Mouse (Mus musculus): ENCODE data around the gene Plekhh3. TPM values are rescaled to one million over a fixed set of nuclear protein-coding genes. Genes with fewer than 3 reads are reported as not detected.

The Plekhh3 gene
- polyA plus RNA-seq, 1 experiment from 2014 or later, result 9.2 TPM

DNA sequence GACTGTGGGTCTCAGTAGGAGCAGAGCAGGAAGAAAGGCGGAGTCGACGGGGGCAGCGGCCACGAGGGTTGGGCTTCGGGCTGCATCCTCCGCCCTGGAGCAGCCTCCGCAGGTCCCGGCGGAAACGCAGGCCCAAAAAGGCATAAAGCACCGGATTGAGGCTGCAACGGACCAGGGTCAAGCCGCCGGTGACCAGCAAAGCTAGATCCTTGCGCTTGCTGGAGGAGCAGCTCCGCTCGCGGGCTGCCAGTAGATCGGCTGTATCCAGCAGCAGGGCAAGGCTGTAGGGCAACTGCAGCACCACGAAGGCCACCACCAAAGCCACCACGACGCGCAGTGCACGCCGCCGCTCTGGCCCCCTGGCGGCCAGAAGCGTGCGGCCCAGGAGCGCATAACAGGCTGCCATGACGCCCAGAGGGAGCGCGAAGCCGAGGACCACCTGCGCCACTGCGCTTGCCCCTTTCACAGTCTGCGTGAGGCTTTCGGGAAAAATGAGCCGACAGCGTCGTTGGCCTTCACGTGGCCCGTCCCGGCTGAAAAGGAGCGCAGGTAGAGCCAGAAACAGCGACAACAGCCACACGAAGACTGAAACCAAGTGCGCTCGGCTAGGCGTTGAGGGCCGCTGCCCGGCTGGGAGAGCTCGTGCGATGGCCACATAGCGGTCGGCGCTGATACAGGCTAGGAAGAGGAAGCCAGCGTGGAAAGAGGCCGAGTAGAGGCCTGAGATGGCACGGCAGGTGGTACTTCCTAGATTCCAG is 2.7 kb upstream of the Plekhh3 start:
- peaks cover 52% of the 10 kb centered on the region for H3K4me1 ChIP-seq (ENCODE audit: control insufficient read depth, insufficient read depth, low read length)

DNA sequence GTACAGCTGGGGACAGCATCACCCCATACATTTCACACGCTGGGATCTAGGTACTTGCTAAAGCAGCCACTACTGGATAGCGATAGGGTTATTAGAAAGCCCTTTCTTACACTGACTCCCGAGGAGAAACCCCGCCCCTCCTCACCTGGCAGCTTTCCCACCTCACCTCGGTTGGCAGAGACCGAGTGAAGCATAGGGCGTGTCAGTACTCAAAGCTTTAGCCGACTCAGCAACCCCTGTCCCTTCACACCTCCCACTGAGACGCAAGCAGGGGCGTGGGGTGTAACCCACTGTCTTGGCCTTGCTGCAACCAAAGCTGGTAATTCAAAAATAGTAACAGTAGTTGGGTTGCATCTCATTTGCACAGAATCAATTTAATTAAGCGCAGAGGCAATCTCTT is 2.0 kb upstream of the Plekhh3 start:
- Histone ChIP-seq H3K9ac (ENCODE audit: low read depth, low read length) (peak overlapping the region; percentile 63; the same call in 1 of the 2 replicates), H3K36me3 (ENCODE audit: control insufficient read depth, insufficient read depth, low read length) (no peaks in the 10 kb centered on the region), H3K27ac (ENCODE audit: low read length) (peak overlapping the region; percentile 65; the same call in 1 of the 2 replicates), H3K4me1 (ENCODE audit: control insufficient read depth, insufficient read depth, low read length) (peaks cover 59% of the 10 kb centered on the region), H3K27me3 (replicated peaks; ENCODE audit: control insufficient read depth, insufficient read depth, low read length) (peaks cover under 1% of the 10 kb centered on the region; the same call in 1 of the 2 replicates), H3K9me3 (ENCODE audit: control insufficient read depth, low read length) (no peaks in the 10 kb centered on the region), H3K4me2 (ENCODE audit: low read depth, low read length) (peak overlapping the region; percentile 87), H3K4me3 (ENCODE audit: low read length) (peak overlapping the region; percentile 39)
- ATAC-seq, result no peak
- WGBS, result 11% methylated on average over 11 of the region's 11 CpGs

More for the DNA sequence above, 2.7 kb upstream of the Plekhh3 start:
- Histone ChIP-seq H3K27me3 (replicated peaks; ENCODE audit: control insufficient read depth, insufficient read depth, low read length) (peaks cover 4% of the 10 kb centered on the region; the same call in 1 of the 2 replicates), H3K36me3 (ENCODE audit: control insufficient read depth, insufficient read depth, low read length) (no peaks in the 10 kb centered on the region), H3K9me3 (ENCODE audit: control insufficient read depth, low read length) (no peaks in the 10 kb centered on the region), H3K4me2 (ENCODE audit: low read depth, low read length) (peak overlapping the region; percentile 87), H3K4me3 (ENCODE audit: low read length) (peak overlapping the region; percentile 39), H3K9ac (ENCODE audit: low read depth, low read length) (peak overlapping the region; percentile 63), H3K27ac (ENCODE audit: low read length) (peak overlapping the region; percentile 65)
- ATAC-seq, result peak; percentile 53
- WGBS, result 3% methylated on average over 61 of the region's 61 CpGs

DNA sequence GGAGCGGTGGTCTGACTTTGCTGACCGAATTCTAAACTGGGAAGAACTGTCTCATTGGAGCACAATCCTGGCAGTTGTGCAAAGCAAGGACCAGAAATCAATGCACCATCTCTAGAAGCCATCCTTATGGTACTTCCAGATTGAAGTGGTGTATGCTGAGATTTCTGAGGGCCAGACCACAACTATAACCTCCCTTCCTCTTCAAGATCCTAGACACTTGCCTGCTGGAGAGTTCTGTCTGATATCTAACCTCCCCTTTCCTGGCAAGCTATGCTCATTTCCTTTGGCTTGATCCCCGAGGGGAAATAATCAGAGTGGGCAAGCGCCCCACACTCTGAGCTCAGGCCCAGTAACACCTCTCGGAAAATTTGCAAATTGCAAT is 1.3 kb upstream of the Plekhh3 start:
- peaks cover 59% of the 10 kb centered on the region for H3K4me1 ChIP-seq (ENCODE audit: control insufficient read depth, insufficient read depth, low read length)
- peaks cover 4% of the 10 kb centered on the region; the same call in 1 of the 2 replicates for H3K27me3 ChIP-seq (replicated peaks; ENCODE audit: control insufficient read depth, insufficient read depth, low read length)
- peak overlapping the region; percentile 75 for H3K4me2 ChIP-seq (ENCODE audit: low read depth, low read length)
- peak overlapping the region; percentile 71 for H3K9ac ChIP-seq (ENCODE audit: low read depth, low read length)
- H3K27ac ChIP-seq (ENCODE audit: low read length), result peak overlapping the region; percentile 95
- peaks cover 6% of the 10 kb centered on the region for H3K36me3 ChIP-seq (ENCODE audit: control insufficient read depth, insufficient read depth, low read length)
- 14% methylated on average over 5 of the region's 5 CpGs for WGBS
- peak overlapping the region; percentile 69 for H3K4me3 ChIP-seq (ENCODE audit: low read length)
- H3K9me3 ChIP-seq (ENCODE audit: control insufficient read depth, low read length), result no peaks in the 10 kb centered on the region
- ATAC-seq, result no peak

DNA sequence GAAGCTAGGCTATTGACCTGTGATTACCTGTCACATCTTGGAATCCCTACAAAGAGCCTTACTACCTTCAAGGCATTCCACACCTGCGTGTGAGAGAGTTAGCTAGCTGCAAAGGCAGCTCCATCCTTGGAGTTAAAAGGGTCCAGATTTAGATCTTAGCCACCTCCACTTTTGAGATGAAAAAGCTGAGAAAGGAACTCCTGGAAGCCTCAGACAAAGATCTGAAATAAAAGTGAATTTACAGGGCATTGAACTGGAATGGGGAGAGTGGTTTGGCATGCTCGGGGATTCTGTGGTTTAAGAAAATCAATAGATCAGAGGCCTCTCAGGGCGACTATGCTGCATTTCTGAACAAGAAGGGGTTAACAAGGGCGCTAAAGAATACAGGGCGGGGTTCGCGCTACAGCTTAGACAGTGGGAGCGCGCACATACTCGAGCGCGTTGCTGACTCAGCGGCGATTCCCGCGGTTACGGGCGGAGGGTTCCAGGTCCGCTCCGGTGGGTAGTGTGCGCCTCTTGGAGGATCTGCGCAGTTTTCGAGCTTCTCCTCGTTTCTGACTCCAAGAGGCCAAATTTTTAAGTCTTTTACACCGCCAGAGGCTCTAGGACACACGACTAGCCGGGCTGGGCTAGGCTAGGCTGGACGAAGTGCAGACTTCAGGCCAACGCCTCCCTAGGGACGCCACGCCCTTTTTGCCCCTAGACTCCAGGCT is 726 bp upstream of the Plekhh3 start:
- Histone ChIP-seq H3K4me2 (ENCODE audit: low read depth, low read length) (peak overlapping the region; percentile 75), H3K27me3 (replicated peaks; ENCODE audit: control insufficient read depth, insufficient read depth, low read length) (peaks cover 4% of the 10 kb centered on the region; the same call in 1 of the 2 replicates), H3K9me3 (ENCODE audit: control insufficient read depth, low read length) (no peaks in the 10 kb centered on the region), H3K4me3 (ENCODE audit: low read length) (peak overlapping the region; percentile 69), H3K27ac (ENCODE audit: low read length) (peak overlapping the region; percentile 95), H3K9ac (ENCODE audit: low read depth, low read length) (peak overlapping the region; percentile 71), H3K4me1 (ENCODE audit: control insufficient read depth, insufficient read depth, low read length) (peaks cover 56% of the 10 kb centered on the region), H3K36me3 (ENCODE audit: control insufficient read depth, insufficient read depth, low read length) (peaks cover 11% of the 10 kb centered on the region)
- peak; percentile 66 for ATAC-seq
- WGBS, result under 1% methylated on average over 31 of the region's 31 CpGs

GRCm38 (mm10) chr11:101170354-101170810 is 769 bp downstream of the Plekhh3 start, which contains the start of gene Cntnap1:
Gene Cntnap1 (plus strand): TSS chr11:101170523.
- ATAC-seq, result no peak
- no peaks in the 10 kb centered on the region for H3K9me3 ChIP-seq (ENCODE audit: control insufficient read depth, low read length)
- H3K9ac ChIP-seq (ENCODE audit: low read depth, low read length), result peak within 1 kb of the TSS; percentile 77
- under 1% methylated on average over 35 of the region's 35 CpGs for WGBS
- peak within 1 kb of the TSS; percentile 95 for H3K4me2 ChIP-seq (ENCODE audit: low read depth, low read length)
- H3K27me3 ChIP-seq (replicated peaks; ENCODE audit: control insufficient read depth, insufficient read depth, low read length), result 0 out of 2 replicates have a peak, but pooled peaks cover 8% of the 10 kb centered on the region
- H3K4me3 ChIP-seq (ENCODE audit: low read length), result peak within 1 kb of the TSS; percentile 69
- H3K4me1 ChIP-seq (ENCODE audit: control insufficient read depth, insufficient read depth, low read length), result peaks cover 48% of the 10 kb centered on the region
- H3K27ac ChIP-seq (ENCODE audit: low read length), result peak within 1 kb of the TSS; percentile 88
- H3K36me3 ChIP-seq (ENCODE audit: control insufficient read depth, insufficient read depth, low read length), result peaks cover 18% of the 10 kb centered on the region

- Histone ChIP-seq H3K4me2 (ENCODE audit: low read depth, low read length) (peak overlapping the region; percentile 95), H3K27me3 (replicated peaks; ENCODE audit: control insufficient read depth, insufficient read depth, low read length) (0 out of 2 replicates have a peak, but pooled peaks cover 8% of the 10 kb centered on the region), H3K4me1 (ENCODE audit: control insufficient read depth, insufficient read depth, low read length) (peaks cover 39% of the 10 kb centered on the region), H3K36me3 (ENCODE audit: control insufficient read depth, insufficient read depth, low read length) (peaks cover 18% of the 10 kb centered on the region), H3K27ac (ENCODE audit: low read length) (no peak overlapping the region), H3K4me3 (ENCODE audit: low read length) (peak overlapping the region; percentile 69), H3K9me3 (ENCODE audit: control insufficient read depth, low read length) (no peaks in the 10 kb centered on the region), H3K9ac (ENCODE audit: low read depth, low read length) (peak overlapping the region; percentile 77)
- 18% methylated on average over 17 of the region's 17 CpGs for WGBS
- ATAC-seq, result no peak
These were observed 1.6 kb downstream of the Plekhh3 start for GRCm38 (mm10) chr11:101169301-101170107.

DNA sequence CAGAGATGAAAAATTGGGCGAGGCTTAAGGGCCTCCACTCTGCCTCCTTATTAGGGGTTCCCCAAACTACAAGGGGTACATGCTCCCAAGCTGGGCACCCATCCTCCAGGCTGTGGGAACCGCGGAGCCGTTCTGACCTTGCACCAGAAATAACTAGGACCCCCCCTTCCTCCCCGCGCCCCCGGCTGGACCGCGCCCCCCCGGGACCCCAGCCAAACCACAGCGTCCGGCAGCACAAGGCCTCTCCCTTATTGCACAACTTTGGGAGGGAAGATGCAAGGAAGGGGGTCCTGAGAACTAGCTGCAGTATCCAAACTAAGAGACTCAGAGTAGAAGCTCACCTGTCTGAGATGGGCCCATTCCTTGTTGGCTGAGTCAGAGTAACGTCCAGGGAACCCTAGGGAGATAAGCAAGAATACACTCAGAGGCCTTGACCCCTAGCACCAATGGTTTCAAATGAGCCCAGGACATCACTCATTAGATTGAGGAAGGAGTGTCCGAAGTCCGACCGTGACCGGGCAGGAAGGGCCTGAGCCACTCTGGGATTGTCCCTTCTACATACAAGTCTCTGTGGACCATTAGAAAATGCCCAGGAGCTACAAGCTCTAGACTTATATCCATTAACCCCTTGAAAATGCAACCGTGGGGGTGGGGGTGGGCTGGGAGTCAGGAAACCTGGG is 2.7 kb downstream of the Plekhh3 start:
- ATAC-seq, result no peak
- WGBS, result 72% methylated on average over 16 of the region's 18 CpGs
- peak overlapping the region; percentile 95 for H3K4me2 ChIP-seq (ENCODE audit: low read depth, low read length)
- no peaks in the 10 kb centered on the region for H3K9me3 ChIP-seq (ENCODE audit: control insufficient read depth, low read length)
- peaks cover 38% of the 10 kb centered on the region for H3K4me1 ChIP-seq (ENCODE audit: control insufficient read depth, insufficient read depth, low read length)
- H3K27ac ChIP-seq (ENCODE audit: low read length), result no peak overlapping the region
- peak overlapping the region; percentile 69; the same call in 1 of the 2 replicates for H3K4me3 ChIP-seq (ENCODE audit: low read length)
- H3K9ac ChIP-seq (ENCODE audit: low read depth, low read length), result peak overlapping the region; percentile 33; the same call in 1 of the 2 replicates
- H3K27me3 ChIP-seq (replicated peaks; ENCODE audit: control insufficient read depth, insufficient read depth, low read length), result peaks cover 8% of the 10 kb centered on the region; the same call in 1 of the 2 replicates
- peaks cover 18% of the 10 kb centered on the region for H3K36me3 ChIP-seq (ENCODE audit: control insufficient read depth, insufficient read depth, low read length)

DNA sequence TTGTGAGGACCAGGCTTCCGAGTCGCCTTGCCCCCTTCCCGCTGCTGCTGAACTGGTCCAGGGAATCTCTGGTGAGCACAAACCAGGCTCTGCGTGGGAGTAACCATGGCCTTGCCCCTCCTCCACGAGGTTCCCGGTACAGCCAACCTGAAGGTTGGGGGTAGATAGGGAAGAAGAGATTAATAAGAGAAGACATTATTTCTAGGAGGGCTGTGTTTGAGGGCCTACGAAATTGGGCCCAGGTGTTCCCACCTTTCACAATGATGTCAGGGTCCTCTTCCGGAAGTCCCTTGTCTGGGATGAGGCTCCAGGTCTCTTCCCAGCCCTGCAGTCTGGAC is 3.2 kb downstream of the Plekhh3 start:
- H3K4me2 ChIP-seq (ENCODE audit: low read depth, low read length), result no peak overlapping the region
- H3K4me3 ChIP-seq (ENCODE audit: low read length), result no peak overlapping the region
- H3K27me3 ChIP-seq (replicated peaks; ENCODE audit: control insufficient read depth, insufficient read depth, low read length), result peaks cover 8% of the 10 kb centered on the region; the same call in 1 of the 2 replicates
- no peaks in the 10 kb centered on the region for H3K9me3 ChIP-seq (ENCODE audit: control insufficient read depth, low read length)
- H3K27ac ChIP-seq (ENCODE audit: low read length), result no peak overlapping the region
- ATAC-seq, result no peak
- peaks cover 18% of the 10 kb centered on the region for H3K36me3 ChIP-seq (ENCODE audit: control insufficient read depth, insufficient read depth, low read length)
- 71% methylated on average over 8 of the region's 8 CpGs for WGBS
- H3K9ac ChIP-seq (ENCODE audit: low read depth, low read length), result no peak overlapping the region
- H3K4me1 ChIP-seq (ENCODE audit: control insufficient read depth, insufficient read depth, low read length), result peaks cover 38% of the 10 kb centered on the region

Measured in intestine, embryonic 16.5 days (tissue).